Mouse (Mus musculus) ES-Bruce4 (cell line): Measurements from ENCODE around the gene Lifr. TPM values are rescaled to one million over a fixed set of nuclear protein-coding genes. Genes with fewer than 3 reads are reported as not detected.

Experiments used
- H3K27ac ChIP-seq: 2 replicates; pipeline ENCODE4 v1.5.1; 2012; ENCODE audit warnings: low read length, inconsistent platforms; ENCODE audit not compliant: insufficient read depth
- H3K27me3 ChIP-seq: 2 replicates; pipeline ENCODE4 v1.6.1; 2012; ENCODE audit warnings: mild to moderate bottlenecking, low read length, inconsistent platforms; ENCODE audit not compliant: control insufficient read depth, poor library complexity, insufficient read depth, severe bottlenecking
- H3K36me3 ChIP-seq: 2 replicates; pipeline ENCODE4 v1.6.1; 2012; ENCODE audit warnings: inconsistent platforms, mild to moderate bottlenecking, low read length, moderate library complexity; ENCODE audit not compliant: control insufficient read depth, poor library complexity, insufficient read depth, severe bottlenecking
- H3K4me1 ChIP-seq: one replicate; pipeline ENCODE4 v1.8.1; 2011; ENCODE audit warnings: low read length; ENCODE audit not compliant: control insufficient read depth, insufficient read depth
- H3K4me3 ChIP-seq: 2 replicates; pipeline ENCODE4 v1.5.1; 2011; ENCODE audit warnings: low read depth, mild to moderate bottlenecking, low read length
- H3K9ac ChIP-seq: 2 replicates; pipeline ENCODE4 v1.6.1; 2012; ENCODE audit warnings: low read depth, mild to moderate bottlenecking, inconsistent platforms; ENCODE audit not compliant: poor library complexity, severe bottlenecking
- H3K9me3 ChIP-seq: replicated peaks from 2 replicates; pipeline ENCODE4 v1.6.1; 2012; ENCODE audit warnings: mild to moderate bottlenecking, low read length, inconsistent platforms; ENCODE audit not compliant: control insufficient read depth, poor library complexity, insufficient read depth, severe bottlenecking
- CTCF ChIP-seq: IDR thresholded peaks from one replicate; pipeline ENCODE4 v1.8.1; 2011; ENCODE audit warnings: low read depth, low read length
- EP300 ChIP-seq: IDR thresholded peaks from 2 replicates; pipeline ENCODE4 v1.6.1; 2011; ENCODE audit warnings: low read depth, low read length; ENCODE audit not compliant: insufficient read depth
- POLR2A ChIP-seq: IDR thresholded peaks from one replicate; pipeline ENCODE4 v1.8.1; 2011; ENCODE audit warnings: low read length; ENCODE audit not compliant: insufficient read depth
- polyA plus RNA-seq: library from polyadenylated mRNA; stranded (reverse); fragments of >200 nt; gene quantifications from 2 replicates; pipeline ENCODE4 v1.2.4, GENCODE M21; 2011; ENCODE audit warnings: low read depth; ENCODE audit not compliant: missing spikeins, insufficient read depth, insufficient read length

The Lifr gene
- polyA plus RNA-seq, 1 experiment, result 33.8 TPM

GRCm38 (mm10) chr15:7149796-7150195 lies 59.4 kb downstream of the Lifr start:
- H3K4me3 ChIP-seq, result no peak overlapping the region
- TF ChIP-seq CTCF (no peak), EP300 (no peak), POLR2A (no peak)
- H3K36me3 ChIP-seq, result no peaks in the 10 kb centered on the region
- no peaks in the 10 kb centered on the region for H3K27me3 ChIP-seq
- H3K9ac ChIP-seq, result no peak overlapping the region
- no peaks in the 10 kb centered on the region for H3K9me3 ChIP-seq
- H3K27ac ChIP-seq, result no peak overlapping the region
- no peaks in the 10 kb centered on the region for H3K4me1 ChIP-seq

DNA sequence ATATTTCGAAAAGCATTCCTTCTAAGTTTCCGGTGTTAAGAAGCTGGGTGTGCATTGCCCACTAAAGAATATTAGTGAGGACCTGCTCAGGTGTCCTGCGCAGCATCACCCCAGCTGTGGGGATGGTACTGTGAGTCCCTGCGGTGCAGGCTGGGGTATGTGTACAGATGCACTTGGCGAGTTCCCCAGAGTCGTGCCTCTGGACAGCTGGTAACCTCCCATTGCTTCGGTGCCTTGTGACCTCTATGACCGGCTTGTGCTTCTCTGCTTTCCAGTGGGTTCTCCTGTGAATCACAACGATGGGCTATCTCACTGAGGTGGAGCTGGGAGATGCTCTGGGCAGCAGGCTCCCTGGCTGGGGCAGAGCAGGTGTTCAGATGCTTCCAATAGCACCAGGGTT lies 60.2 kb downstream of the Lifr start:
- H3K27ac ChIP-seq, result no peak overlapping the region
- no peaks in the 10 kb centered on the region for H3K27me3 ChIP-seq
- H3K9me3 ChIP-seq, result no peaks in the 10 kb centered on the region
- TF ChIP-seq POLR2A, result no peak
- TF ChIP-seq EP300, result no peak
- TF ChIP-seq CTCF, result no peak
- H3K4me3 ChIP-seq, result no peak overlapping the region
- H3K36me3 ChIP-seq, result peaks cover 2% of the 10 kb centered on the region
- H3K9ac ChIP-seq, result no peak overlapping the region
- no peaks in the 10 kb centered on the region for H3K4me1 ChIP-seq

GRCm38 (mm10) chr15:7152116-7152760 lies 61.8 kb downstream of the Lifr start:
- no peak overlapping the region for H3K4me3 ChIP-seq
- H3K4me1 ChIP-seq, result no peaks in the 10 kb centered on the region
- no peaks in the 10 kb centered on the region for H3K9me3 ChIP-seq
- no peak overlapping the region for H3K9ac ChIP-seq
- H3K36me3 ChIP-seq, result peaks cover 9% of the 10 kb centered on the region
- H3K27me3 ChIP-seq, result no peaks in the 10 kb centered on the region
- TF ChIP-seq EP300, result no peak
- TF ChIP-seq POLR2A, result no peak
- no peak for TF ChIP-seq CTCF
- H3K27ac ChIP-seq, result no peak overlapping the region

- Histone ChIP-seq H3K27ac (no peak overlapping the region), H3K4me1 (no peaks in the 10 kb centered on the region)
- TF ChIP-seq CTCF (no peak), EP300 (no peak), POLR2A (no peak)
Measured at GRCm38 (mm10) chr15:7154010-7154736, 63.8 kb downstream of the Lifr start.

GRCm38 (mm10) chr15:7154737-7155090 lies 64.3 kb downstream of the Lifr start:
- H3K9ac ChIP-seq, result no peak overlapping the region
- TF ChIP-seq EP300, result no peak
- TF ChIP-seq CTCF, result no peak
- no peak for TF ChIP-seq POLR2A
- no peaks in the 10 kb centered on the region for H3K27me3 ChIP-seq
- H3K4me1 ChIP-seq, result no peaks in the 10 kb centered on the region
- no peak overlapping the region for H3K27ac ChIP-seq
- no peaks in the 10 kb centered on the region for H3K9me3 ChIP-seq
- no peak overlapping the region for H3K4me3 ChIP-seq
- peaks cover 24% of the 10 kb centered on the region for H3K36me3 ChIP-seq

More at GRCm38 (mm10) chr15:7154010-7154736, 63.8 kb downstream of the Lifr start:
- H3K27me3 ChIP-seq, result no peaks in the 10 kb centered on the region
- no peak overlapping the region for H3K9ac ChIP-seq
- H3K4me3 ChIP-seq, result no peak overlapping the region
- H3K9me3 ChIP-seq, result no peaks in the 10 kb centered on the region
- H3K36me3 ChIP-seq, result peaks cover 21% of the 10 kb centered on the region

- Histone ChIP-seq H3K27ac (no peak overlapping the region), H3K36me3 (peaks cover 25% of the 10 kb centered on the region), H3K9me3 (no peaks in the 10 kb centered on the region), H3K27me3 (no peaks in the 10 kb centered on the region), H3K4me3 (no peak overlapping the region), H3K4me1 (no peaks in the 10 kb centered on the region), H3K9ac (no peak overlapping the region)
- TF ChIP-seq EP300 (no peak), CTCF (no peak), POLR2A (no peak)
Measured at GRCm38 (mm10) chr15:7157658-7158057, 67.2 kb downstream of the Lifr start.
